Mouse (Mus musculus): ENCODE data around the gene Cdh20.

The Cdh20 gene

DNA sequence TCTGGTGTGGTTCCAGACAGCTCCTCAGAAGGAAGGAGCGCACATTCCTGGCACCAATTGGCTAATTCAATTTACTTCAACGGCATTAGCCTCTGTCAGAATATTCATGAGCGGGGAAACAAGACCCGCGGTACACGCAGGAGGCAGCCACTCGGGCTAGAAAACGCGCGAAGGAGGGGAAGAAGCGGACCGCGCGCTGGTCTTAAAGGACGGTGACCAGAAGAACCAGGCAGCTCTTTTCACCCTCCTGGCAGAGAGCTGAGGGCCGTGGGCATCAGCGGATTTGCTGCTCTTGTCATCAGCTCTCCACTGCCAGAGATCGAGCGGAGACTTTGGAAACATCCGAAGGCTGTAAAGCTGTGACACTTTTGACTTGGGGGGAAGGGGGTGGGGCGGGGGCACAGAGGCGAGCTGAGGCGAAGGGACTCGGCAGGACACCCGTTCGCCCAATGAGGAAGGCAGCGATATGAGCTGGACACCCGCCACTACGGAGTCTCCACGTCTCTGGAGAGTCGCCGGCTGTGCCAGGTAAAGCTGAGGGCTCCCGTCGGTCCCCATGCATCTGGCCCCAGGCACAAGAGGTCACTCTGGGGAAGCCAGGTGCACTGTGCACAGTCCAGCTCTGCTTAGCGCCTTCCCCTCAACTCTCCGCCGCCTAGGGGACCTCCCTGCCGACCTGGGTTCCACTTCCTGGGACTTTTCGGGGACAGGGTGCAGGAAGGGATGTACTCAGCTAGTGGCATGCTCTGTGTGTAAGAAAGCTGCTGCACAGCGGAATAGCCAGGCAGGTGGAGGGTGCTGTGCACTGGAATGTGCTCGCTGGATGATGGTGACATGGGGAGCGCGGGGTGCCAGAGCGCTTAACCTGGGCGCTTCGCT lies at the start of gene Cdh20:
Gene Cdh20, plus strand, starts transcription at position 159 of the 879 bp plus-strand sequence.
- WGBS, result under 1% methylated on average over 46 of the region's 46 CpGs

DNA sequence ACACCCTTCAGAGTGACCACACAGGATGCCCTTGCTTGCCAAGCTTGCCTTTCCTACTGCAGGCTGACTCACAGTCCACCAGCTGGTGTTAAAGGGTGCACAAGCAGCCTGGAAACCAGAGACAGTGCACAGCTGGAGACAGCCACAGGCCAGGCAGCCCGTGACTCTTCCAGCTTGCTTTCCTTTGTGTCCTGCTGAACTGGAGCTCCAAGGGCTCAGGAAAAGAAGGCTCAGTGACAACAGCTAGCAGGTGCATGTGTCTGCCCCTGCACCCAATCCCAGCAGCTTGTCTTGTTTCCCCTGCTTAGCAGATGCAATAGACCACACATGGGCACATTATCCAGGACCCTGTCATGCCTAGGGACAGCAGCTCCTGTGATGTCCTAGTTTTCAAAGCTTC lies 21.5 kb upstream of the Cdh20 start:
- 34% methylated on average over 1 of the region's 1 CpGs for WGBS

DNA sequence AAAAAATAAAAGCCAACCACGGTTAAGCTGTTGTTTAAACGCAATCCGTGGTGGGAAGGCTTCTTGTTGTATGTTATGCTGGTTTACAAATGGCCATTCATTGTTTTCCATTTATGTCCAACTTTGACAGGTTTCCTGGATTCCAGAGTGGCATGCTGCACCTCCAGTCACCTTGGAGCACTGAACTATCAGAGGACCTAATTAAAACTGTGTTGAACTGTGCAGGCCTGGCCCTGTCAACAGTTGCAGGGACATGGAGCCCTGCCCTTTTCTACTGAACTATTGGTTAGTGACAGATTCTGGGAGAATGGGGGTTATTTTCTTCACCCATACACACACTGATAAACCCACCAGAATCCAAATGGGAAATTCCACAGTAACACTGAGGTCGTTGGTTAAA lies 20.9 kb upstream of the Cdh20 start:
- WGBS, result 79% methylated on average over 4 of the region's 4 CpGs

DNA sequence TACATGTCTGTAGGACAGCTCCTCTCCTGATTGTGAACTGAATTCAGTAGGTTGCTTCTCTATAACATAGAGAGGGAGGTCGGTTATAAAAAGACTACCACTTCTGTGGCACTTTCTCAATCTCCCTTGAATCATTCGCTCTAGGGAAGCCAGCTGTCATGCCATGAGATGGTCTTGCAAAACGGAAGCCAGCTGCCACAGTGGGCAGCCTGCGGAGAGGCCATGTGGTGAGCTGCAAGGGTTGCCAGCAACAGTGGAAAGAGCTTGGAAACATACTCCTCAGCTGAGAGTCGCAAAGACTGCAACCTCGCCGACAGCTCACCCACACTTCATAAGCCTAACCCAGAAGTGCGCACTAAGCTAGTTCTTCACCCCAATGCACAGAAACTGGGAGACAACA lies 13.8 kb upstream of the Cdh20 start:
- 32% methylated on average over 8 of the region's 8 CpGs for WGBS

DNA sequence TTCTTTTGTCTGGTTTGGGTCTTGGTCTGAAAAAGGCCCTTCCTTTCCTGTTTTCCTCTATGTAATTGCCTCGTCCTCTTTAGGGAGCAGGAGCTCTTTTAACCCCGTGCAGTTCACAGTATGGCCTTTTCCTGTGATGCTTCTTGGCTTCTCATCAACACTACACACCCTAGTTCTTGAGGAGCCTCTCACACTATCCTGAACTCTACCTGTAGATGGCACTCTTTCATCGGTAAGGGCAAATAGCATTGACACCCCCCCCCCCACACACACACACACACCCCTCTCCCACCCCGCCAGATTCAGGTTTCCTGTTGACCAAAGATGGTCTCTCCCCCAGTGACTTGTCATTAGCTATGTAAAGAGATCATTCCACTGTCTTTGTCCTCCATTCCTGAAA lies 12.4 kb upstream of the Cdh20 start:
- WGBS, result 29% methylated on average over 4 of the region's 4 CpGs

DNA sequence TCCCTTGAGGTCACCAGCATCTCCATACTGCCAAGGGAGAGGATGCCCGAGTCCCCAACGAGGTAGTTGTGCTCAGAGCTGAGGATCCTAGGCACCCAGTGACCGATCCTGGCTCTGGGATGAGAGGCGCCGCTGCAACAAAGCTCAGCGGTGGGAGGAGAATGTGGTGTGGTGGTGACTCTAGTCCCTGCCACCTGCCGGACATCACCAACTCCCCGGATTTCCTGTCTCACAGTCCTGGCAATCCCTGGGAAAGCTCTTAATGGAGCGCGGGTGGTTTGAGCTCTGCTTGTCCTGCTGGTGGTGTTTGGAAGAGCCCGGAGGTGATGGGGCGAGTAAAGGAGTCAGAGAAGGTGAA lies 900 bp downstream of the Cdh20 start:
- WGBS, result under 1% methylated on average over 12 of the region's 12 CpGs

DNA sequence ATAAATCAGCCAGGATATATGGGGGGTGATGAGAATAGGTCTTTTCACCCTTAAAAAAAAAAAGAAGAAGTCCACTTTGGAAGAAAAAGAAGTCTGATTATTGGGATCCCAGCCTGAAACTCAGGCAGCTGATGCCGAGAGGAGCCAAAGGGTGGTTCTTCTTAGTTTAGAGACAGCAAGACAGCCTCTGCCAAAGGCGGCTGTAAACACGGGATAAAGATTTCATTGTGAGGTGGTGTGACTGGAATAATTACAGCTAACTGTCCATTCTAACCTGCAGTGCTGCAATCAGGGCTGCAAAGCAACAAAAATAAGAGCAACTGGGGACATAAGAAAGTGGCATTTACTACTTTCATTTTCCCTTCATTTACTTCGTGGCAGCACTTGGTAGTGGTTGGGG lies 3.6 kb downstream of the Cdh20 start:
- WGBS, result 36% methylated on average over 4 of the region's 4 CpGs

DNA sequence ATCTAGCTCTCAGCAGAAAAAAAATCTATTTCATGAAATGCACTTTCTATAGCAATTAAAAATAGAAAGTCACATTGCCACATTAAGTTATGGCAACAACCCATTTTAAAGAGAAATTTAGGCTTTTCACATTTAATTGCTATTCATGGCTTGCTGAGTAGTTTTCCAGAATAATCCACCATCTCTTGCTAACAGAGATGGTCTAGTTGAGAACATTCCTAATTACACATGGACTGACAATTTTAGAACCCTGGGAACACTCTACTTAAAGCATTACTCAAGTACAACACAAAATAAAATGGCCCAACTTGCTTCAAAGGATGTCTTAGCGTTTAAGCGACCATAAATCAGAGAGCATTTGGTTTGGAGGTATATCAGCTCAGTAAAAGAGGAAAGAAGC lies 4.9 kb downstream of the Cdh20 start:
- 60% methylated on average over 2 of the region's 2 CpGs for WGBS

DNA sequence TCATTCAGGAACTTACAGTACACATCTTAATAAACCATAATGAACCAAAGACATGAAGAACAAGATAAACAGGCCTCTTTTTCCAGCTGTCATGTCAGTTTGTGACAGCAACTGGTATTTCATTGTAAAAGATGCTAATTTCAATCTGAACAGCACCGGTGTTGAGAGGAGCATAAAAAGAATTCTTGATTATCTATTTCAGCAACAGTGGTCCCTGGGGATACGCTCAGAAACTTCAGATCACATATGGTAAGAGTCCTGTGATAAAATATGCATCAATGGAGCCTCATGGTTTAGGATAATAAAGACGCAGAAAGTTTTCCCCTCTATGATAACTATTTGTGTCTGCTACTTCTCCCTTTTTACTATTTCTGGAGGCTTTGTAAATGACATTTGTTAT lies 25.2 kb downstream of the Cdh20 start:
- WGBS, result 75% methylated on average over 3 of the region's 3 CpGs

DNA sequence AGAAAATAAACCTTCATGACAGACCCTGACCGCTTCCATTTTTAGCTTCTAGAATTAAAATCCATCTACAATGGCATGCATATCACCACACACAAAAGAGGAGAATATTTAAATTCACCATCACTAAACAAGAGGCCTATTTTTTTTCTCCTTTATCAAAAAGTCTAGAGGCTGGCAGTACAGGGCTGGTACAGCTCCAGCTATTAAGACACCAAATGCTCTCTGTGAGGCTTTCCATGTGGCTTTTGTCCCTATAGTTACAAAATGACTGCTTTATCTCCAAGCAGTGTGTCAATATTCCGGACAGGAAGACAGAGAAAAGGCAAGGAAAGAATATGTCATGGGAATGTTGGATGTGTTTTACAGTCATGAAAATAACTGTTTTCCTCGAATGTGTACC lies 27.8 kb downstream of the Cdh20 start:
- 60% methylated on average over 3 of the region's 3 CpGs for WGBS

DNA sequence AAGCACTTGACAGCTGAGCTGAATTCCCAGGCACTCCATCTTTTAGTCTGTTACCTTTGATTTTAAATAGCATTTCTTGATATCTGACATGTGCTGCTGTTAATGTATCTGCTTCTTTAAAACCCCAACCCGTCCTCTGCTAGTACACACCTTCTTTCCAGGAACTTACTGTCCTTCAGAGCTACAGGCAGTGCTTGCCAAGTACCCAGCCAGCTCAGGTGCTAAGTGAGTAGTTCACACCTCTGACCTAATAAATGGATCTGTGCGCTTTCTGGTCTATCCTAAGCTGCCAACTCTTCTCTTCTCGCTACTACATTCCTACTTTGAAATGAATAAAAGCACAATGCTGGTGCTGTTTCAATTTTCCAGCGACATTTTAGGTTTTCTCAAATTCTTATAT lies 28.8 kb downstream of the Cdh20 start:
- 58% methylated on average over 4 of the region's 4 CpGs for WGBS

DNA sequence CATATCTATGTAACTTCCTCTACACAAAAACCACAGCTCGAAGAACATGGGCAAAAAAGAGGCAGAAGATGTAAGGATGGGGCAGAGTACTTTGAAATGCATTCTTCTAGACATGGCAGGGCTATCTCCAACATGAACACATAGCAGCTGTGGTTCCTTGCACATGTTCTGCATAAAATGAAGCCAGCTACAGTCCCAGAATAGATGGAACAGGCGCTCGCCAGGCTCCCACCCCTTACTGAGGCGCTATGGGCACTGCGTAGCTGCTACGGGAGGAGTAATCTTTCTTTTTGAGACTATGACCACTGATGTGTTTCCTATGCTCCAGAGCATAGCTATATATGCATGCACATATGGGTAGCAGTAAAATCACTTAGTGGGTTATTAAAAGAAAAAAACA lies 36.4 kb downstream of the Cdh20 start:
- WGBS, result 59% methylated on average over 6 of the region's 6 CpGs

DNA sequence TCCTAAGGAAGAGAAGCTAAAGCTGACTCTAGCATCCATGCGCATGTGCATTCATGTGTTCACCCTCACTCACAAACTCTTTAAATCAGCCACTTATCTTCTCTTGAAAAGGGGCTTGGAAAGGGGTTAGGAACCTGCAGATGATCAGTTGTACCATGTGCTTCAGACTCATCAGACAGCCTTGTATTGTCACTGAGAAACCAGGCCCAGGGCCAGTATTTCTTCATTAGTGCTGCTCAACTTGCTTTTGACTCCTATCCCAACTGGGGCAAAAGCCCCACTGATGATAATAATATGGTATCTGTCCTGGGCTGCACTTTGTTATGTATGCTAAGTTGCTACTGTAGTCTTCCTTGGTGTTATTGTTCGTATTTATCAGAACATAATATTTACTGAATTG lies 38.9 kb downstream of the Cdh20 start:
- 70% methylated on average over 2 of the region's 2 CpGs for WGBS

DNA sequence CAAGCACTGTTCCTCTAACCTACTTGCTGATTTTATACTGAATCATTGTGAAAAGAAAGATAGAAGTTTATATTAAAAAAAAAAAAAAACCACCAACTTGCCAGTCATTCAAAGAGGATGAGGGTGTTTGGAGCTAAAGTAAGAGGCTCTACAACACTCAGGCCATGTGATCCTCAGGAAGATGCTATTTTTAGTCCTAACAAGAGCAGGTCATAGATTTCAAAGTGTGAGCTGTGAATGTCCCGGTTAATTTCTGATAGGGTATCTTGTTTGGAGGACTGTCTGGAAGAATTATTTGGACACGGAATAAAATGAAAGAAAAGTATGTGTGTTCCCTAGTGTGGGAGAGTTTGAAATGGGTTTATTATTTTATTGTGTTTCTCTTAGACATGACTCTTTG lies 49.2 kb downstream of the Cdh20 start:
- 80% methylated on average over 2 of the region's 2 CpGs for WGBS

DNA sequence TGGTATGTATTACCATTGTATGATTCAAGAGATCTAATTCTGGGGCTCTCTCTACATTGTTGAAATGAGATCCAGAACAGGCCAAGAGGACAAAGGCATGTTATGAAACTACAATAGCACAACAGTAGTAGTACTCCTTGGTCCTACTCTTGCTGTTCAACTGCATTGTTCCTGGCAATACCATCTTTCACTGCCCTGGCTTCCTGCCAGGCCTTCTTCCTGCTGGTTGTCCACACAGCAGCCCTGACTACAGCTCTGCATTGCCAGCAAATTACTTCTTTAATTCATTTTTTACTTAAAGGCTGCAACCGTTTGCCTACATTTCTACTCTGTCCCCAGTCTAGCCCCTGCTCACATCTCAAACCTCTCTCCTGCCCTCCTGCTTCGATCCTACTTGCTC lies 59.8 kb downstream of the Cdh20 start:
- 75% methylated on average over 2 of the region's 2 CpGs for WGBS

DNA sequence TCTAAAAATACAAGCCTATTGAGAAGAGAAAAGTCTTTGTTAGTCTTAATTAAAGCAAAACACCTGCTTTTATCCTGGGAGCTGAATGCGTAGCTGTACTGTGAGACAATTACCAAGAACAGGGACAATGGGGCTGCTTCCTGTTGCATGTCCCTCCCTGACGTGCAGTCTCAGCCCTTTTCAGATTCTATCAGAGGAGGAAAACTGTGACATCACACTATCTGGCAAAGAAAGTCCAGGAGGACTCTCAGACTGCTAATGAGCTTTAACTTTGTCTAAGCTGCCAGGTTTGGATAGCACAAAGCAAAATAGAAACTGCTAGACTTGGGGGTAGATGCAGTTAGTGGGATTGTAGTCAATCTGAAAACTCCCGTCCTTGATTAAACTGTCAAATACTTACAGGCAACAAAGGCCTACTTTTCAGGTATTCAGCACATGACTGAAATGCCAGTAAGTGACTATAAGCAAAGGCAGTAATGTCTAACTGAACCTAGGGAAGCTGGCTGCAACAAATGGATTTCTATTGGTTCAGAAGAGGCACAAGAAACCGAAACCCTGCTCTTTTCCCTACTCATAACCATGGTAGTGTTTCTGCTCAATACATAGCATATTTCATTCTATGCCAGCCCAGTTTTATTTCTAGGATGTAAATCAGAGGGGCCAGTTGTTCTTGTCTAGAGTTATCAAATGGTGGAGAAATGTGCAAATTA lies 70.0 kb downstream of the Cdh20 start:
- WGBS, result 43% methylated on average over 4 of the region's 4 CpGs

DNA sequence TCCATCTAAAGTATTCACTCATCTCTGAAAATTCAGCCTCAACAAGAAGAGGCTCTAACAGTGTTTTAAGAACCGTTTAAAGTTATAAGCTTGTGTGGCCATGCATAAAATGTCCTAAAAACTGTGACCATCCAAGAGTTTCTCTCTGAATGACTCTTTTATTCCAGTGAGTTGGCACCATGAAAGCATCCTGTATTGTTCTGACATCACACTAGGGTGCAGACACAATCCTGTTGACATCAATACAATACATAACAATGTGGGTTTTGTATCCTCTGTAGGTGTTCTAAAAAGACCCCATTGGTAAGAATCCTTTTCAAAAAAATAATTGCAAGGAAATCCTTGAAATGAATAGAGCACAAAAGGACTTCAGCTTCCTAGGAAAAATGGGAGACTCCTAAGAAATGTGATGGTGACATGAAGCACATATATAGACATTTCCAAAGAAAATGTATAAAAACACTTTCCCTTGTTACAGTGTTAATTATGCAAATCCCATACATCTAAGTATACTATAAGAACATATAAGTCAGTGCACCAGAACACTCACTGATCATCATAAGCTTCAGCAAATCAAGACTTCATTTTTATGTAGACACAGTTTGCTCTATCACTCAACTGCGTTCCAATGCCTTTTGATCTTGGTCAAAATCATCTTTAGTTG lies 80.1 kb downstream of the Cdh20 start:
- WGBS, result 54% methylated on average over 2 of the region's 2 CpGs

DNA sequence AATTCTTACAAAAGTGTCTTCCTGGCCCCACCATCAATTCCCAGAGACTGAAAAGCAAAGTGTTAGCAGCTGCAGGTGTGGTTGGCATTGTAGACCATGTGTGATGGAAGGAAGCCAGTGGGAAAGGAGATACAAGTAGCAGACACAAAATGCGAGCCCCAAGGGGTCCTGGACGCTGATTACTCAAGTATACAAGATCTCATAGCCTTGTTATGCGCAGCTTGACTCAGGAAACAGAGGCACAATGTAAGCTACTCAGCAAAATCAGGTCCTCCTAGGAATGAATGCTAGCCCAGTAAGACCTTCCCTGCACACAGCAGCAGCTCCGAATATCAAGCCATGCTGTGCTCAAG lies 80.6 kb downstream of the Cdh20 start:
- WGBS, result 71% methylated on average over 4 of the region's 4 CpGs

DNA sequence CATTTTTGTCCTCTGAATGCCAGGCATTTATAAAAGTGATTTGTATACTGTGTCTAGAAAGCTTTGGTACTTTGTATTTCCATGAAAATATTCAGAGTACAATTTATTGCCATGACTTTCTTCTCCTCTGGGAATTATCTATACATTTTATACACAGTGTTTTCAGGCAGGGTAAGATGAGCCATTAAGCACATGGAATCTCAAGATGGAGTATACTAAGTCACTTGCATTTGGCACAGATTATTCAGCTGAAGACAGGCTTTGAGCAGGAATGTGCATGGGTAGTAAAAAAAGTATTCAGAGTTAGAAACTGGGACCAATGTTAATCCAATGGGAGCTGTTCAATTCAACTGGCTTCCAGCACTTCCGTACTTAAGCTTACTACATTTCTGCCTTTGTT lies 109.1 kb downstream of the Cdh20 start:
- 67% methylated on average over 1 of the region's 1 CpGs for WGBS

DNA sequence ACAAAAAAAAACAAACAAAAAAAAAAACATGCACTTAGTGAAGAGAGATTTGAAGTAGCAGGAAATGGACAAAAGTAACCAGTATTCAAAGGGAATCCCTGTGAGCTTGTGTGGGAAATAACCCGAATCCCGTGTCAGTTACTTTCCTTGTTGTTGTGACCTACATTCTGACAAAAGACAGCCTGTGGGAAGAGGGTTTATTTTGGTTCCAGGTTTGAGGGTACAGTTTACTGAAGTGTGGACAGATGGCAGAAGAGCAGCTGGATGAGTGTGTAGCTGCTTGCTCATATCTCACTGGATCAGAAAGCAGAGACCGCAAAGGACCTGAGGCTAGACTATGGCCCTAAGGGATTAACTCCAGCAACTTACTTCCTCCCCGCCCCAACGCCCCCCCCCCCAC lies 135.1 kb downstream of the Cdh20 start:
- 42% methylated on average over 5 of the region's 5 CpGs for WGBS

DNA sequence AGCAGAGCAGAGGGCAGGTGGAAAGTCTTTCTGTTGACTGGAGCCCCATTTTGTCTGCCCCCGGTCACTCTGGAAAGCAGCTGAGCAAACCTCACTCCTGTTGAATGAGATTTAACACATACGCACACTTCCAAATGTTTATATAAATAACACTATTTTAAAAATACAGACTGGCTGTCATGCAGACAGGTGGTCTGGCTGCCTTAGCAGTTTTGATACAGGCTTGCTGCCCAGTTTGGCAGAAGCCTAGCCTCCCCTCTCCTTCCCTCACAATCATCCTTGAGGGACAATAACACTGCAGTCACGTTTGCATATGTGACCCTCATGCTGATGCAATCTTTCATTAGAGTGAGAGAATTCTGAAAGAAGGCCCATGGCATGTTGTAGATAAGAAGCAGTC lies 144.1 kb downstream of the Cdh20 start:
- 41% methylated on average over 3 of the region's 3 CpGs for WGBS

DNA sequence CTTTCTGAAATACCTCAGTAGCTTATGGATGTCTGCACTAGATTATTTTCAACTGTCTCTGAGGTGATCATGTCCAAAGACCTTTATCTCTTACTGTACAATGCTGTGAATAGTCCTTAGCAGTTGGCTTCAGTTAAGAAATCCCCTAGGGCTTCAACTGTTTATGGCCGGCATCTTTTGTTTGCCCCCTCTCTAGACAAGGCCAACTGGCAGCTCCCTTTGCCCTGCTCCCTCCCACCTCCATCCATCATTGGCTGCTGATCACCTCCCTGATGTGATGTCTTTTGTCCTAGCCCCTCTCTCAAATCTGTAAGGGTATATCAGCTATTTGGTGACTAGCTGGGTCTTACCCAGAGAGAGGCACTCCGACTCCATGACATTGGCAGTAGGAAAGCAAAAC lies 148.2 kb downstream of the Cdh20 start:
- whole genome bisulfite sequencing, result 87% methylated on average over 2 of the region's 2 CpGs

DNA sequence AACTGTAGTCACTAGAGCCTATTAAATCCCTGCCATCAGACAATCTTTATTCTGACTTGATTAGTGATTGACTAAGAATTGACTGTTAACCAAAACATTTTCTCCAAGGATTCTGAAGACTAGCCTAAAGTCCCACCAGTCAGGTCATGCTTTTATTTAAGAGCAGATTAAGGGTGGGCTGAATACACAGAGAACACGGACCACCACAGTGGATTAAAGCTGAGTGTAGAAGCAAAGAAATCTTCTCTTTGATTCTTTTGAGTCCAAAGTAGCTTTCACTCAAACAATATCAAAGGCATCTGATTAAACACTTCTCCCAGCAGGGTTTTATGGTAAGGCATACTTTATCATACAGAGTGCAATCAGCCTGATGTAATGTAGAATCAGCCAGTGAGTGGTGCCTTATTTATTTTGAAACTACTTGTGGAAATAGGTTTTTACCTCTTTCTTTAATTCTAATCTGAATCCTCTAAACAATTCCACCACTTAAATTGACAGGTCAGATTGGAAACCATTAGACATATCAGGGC lies 149.0 kb downstream of the Cdh20 start:
- 77% methylated on average over 1 of the region's 1 CpGs for WGBS

All from cerebral cortex, adult 2 months (tissue).